Mouse (Mus musculus) midbrain, embryonic 16.5 days (tissue): ENCODE data around the gene Gcnt7. TPM values are rescaled to one million over a fixed set of nuclear protein-coding genes. Genes with fewer than 3 reads are reported as not detected.

ENCODE experiments used
- ATAC-seq: fragments of 200-750 bp; cut with Nextera tagmentation; 2 replicates; pipeline ENCODE4 v1.8.0; 2017; ENCODE audit warnings: moderate TSS enrichment
- H3K27ac ChIP-seq: fragments of 300-500 bp; sonication (generic); 2 replicates; pipeline ENCODE4 v1.5.1; 2014; ENCODE audit warnings: mild to moderate bottlenecking, low read length, mixed read lengths
- H3K27me3 ChIP-seq: fragments of 300-500 bp; sonication (generic); 2 replicates; pipeline ENCODE4 v1.6.1; 2014; ENCODE audit warnings: low read depth, low read length, mixed read lengths; ENCODE audit not compliant: control insufficient read depth, insufficient read depth
- H3K36me3 ChIP-seq: fragments of 300-500 bp; sonication (generic); 2 replicates; pipeline ENCODE4 v1.6.1; 2014; ENCODE audit warnings: mild to moderate bottlenecking, low read length, moderate library complexity, mixed read lengths; ENCODE audit not compliant: control insufficient read depth, insufficient read depth
- H3K4me1 ChIP-seq: fragments of 300-500 bp; sonication (generic); 2 replicates; pipeline ENCODE4 v1.6.1; 2014; ENCODE audit warnings: mild to moderate bottlenecking, low read length, mixed read lengths; ENCODE audit not compliant: control insufficient read depth, insufficient read depth
- H3K4me2 ChIP-seq: fragments of 300-500 bp; sonication (generic); 2 replicates; pipeline ENCODE4 v1.6.1; 2014; ENCODE audit warnings: mild to moderate bottlenecking, low read length, mixed read lengths
- H3K4me3 ChIP-seq: fragments of 300-500 bp; sonication (generic); 2 replicates; pipeline ENCODE4 v1.5.1; 2014; ENCODE audit warnings: low read depth, mild to moderate bottlenecking, low read length, moderate library complexity, mixed read lengths
- H3K9ac ChIP-seq: fragments of 300-500 bp; sonication (generic); 2 replicates; pipeline ENCODE4 v1.6.1; 2014; ENCODE audit warnings: low read depth, low read length, mixed read lengths
- H3K9me3 ChIP-seq: fragments of 300-500 bp; sonication (generic); replicated peaks from 2 replicates; pipeline ENCODE4 v1.6.1; 2014; ENCODE audit warnings: mild to moderate bottlenecking, low read length, mixed read lengths; ENCODE audit not compliant: control insufficient read depth, poor library complexity, severe bottlenecking
- WGBS: fragments of 180-500 bp; shearing (Covaris S2); extraction: QIAGEN DNeasy Blood & Tissue Kit; methylation state at CpG from one replicate; pipeline ENCODE4 v1.1.7; 2014; 5-methylcytosine and 5-hydroxymethylcytosine counted together
- polyA plus RNA-seq: library from polyadenylated mRNA; unstranded; fragments of >200 nt; fragmentation: Nextera tagmentation; extraction: Ambion mirVana; gene quantifications from 2 replicates; pipeline ENCODE4 v1.2.1, GENCODE M21; 2015

Gene Gcnt7
- polyA plus RNA-seq: 1.6 TPM in 2 replicates

DNA sequence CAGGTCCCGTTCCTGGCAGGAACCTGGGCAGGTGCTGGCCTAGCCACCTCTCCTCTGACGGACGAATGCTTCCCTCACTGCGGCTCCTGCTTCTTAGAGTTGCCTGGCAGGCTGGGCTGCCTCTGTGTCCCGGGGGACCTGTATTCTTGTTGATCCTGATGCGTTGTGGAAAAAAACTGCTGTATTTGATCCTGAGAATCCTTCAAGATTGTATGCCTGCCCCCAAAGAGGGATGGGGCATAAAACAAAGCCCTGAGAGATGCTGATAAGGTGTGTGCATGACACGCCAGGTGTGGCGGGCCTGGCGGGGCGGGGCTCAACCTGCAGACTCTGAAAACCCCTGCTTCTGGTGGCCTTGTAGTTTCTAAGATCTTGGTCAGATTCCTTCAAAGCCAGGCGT is at the start of gene Gcnt7:
TSS of gene Gcnt7 (minus strand) at position 101 of the 400 bp plus-strand sequence.
- WGBS: 86% methylated on average over 11 of the region's 11 CpGs
- Histone ChIP-seq H3K36me3 (0 out of 2 replicates have a peak, but pooled peaks cover 3% of the 10 kb centered on the region), H3K27me3 (no peaks in the 10 kb centered on the region), H3K4me3 (no peak within 1 kb of the TSS), H3K9ac (no peak within 1 kb of the TSS), H3K4me2 (no peak within 1 kb of the TSS), H3K27ac (no peak within 1 kb of the TSS), H3K4me1 (no peaks in the 10 kb centered on the region), H3K9me3 (no peaks in the 10 kb centered on the region)
- ATAC-seq: no peak

GRCm38 (mm10) chr2:172506121-172506520 is 47.7 kb upstream of the Gcnt7 start:
- ATAC-seq: no peak
- Histone ChIP-seq H3K36me3 (no peaks in the 10 kb centered on the region), H3K27ac (no peak overlapping the region), H3K9me3 (no peaks in the 10 kb centered on the region), H3K27me3 (no peaks in the 10 kb centered on the region), H3K9ac (no peak overlapping the region), H3K4me1 (no peaks in the 10 kb centered on the region), H3K4me3 (no peak overlapping the region), H3K4me2 (no peak overlapping the region)
- WGBS: 88% methylated on average over 7 of the region's 7 CpGs

- Histone ChIP-seq H3K4me1 (no peaks in the 10 kb centered on the region), H3K9me3 (no peaks in the 10 kb centered on the region), H3K27me3 (no peaks in the 10 kb centered on the region), H3K36me3 (no peaks in the 10 kb centered on the region), H3K27ac (no peak overlapping the region), H3K4me3 (no peak overlapping the region), H3K9ac (no peak overlapping the region), H3K4me2 (no peak overlapping the region)
- no peak for ATAC-seq
- 80% methylated on average over 14 of the region's 14 CpGs for WGBS
Measured at GRCm38 (mm10) chr2:172502168-172502567, 43.8 kb upstream of the Gcnt7 start.

DNA sequence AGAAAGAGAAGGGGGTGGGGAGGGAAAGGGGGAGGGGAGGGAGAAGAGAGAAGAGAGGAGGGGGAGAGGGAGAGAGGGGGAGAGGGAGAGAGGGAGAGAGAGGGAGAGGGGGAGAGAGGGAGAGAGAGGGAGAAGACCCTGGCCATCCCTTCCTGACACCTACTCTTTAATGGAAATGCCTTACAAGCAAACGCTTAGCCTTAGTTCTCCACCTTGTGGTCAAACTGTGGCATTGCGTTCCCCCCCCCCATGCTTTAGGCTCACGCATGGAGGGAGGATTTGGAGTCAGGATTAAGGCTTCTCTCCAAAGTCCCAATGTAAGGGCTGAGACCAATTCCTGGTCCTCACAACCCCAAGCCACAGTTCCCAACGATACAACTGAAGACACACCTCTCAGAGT is 42.9 kb upstream of the Gcnt7 start:
- no peak overlapping the region for H3K9ac ChIP-seq

DNA sequence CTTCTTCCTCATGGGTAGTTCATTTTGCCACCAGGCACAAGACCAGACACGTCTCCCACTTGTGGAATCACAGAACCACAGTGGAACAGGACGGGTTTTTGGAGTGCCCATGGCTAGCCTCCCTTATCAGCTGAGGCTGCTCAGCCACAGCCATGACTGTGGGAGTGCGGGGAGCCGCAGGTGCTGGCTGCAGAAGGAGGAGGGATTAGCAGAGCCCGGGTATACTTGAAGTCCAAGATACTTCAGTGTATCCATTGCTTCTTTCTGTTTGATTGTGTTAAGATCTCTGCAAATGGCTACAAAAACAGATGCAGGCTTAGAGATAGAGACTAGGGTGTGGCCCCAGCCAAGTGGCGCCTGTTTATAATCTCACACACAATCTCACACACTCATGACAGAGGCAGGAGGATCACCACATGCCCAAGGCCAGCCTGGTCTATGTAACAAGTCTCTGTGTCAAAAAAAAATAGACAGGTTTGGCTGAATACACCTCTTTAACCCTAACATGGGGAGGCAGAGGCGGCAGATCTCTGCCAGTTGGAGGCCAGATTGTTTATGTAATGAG is 42.4 kb upstream of the Gcnt7 start:
- Histone ChIP-seq H3K9me3 (no peaks in the 10 kb centered on the region), H3K4me3 (no peak overlapping the region), H3K4me1 (no peaks in the 10 kb centered on the region), H3K9ac (no peak overlapping the region), H3K4me2 (no peak overlapping the region), H3K36me3 (no peaks in the 10 kb centered on the region), H3K27ac (no peak overlapping the region), H3K27me3 (no peaks in the 10 kb centered on the region)
- 51% methylated on average over 7 of the region's 7 CpGs for whole genome bisulfite sequencing
- no peak for ATAC-seq

More for the DNA sequence above, 42.9 kb upstream of the Gcnt7 start:
- no peaks in the 10 kb centered on the region for H3K27me3 ChIP-seq
- no peaks in the 10 kb centered on the region for H3K4me1 ChIP-seq
- no peaks in the 10 kb centered on the region for H3K36me3 ChIP-seq
- H3K4me3 ChIP-seq: no peak overlapping the region
- no peaks in the 10 kb centered on the region for H3K9me3 ChIP-seq
- H3K27ac ChIP-seq: no peak overlapping the region
- WGBS: 4% methylated on average over 4 of the region's 4 CpGs
- no peak for ATAC-seq
- no peak overlapping the region for H3K4me2 ChIP-seq

DNA sequence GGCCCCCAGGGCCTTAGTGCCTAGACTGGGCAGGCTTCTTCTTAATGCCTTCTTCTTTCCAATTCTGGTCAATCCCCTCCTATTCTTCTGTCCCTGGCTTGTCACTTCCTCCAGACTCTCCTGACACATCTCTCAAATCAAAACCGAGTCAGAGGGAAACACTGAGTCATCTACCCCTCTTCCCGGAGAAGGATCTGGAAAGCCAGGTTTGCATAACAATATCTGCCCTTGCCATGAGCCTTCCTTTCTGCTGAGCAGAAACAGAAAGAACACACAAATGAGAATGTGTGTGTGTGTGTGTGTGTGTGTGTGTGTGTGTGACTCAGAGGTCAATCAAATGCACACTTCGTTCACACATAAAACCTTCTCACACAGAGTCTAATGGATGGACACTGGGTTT is 40.4 kb upstream of the Gcnt7 start:
- Histone ChIP-seq H3K27me3 (no peaks in the 10 kb centered on the region), H3K4me2 (no peak overlapping the region), H3K4me1 (no peaks in the 10 kb centered on the region), H3K9ac (no peak overlapping the region), H3K27ac (no peak overlapping the region), H3K36me3 (no peaks in the 10 kb centered on the region), H3K9me3 (no peaks in the 10 kb centered on the region), H3K4me3 (no peak overlapping the region)
- WGBS: 37% methylated on average over 3 of the region's 3 CpGs
- no peak for ATAC-seq

GRCm38 (mm10) chr2:172496736-172497345 is 38.4 kb upstream of the Gcnt7 start:
- H3K9me3 ChIP-seq: no peaks in the 10 kb centered on the region
- ATAC-seq: no peak
- no peaks in the 10 kb centered on the region for H3K36me3 ChIP-seq
- no peaks in the 10 kb centered on the region for H3K4me1 ChIP-seq
- H3K4me2 ChIP-seq: no peak overlapping the region
- 77% methylated on average over 8 of the region's 8 CpGs for WGBS
- no peak overlapping the region for H3K9ac ChIP-seq
- no peak overlapping the region for H3K4me3 ChIP-seq
- H3K27me3 ChIP-seq: no peaks in the 10 kb centered on the region
- H3K27ac ChIP-seq: no peak overlapping the region

GRCm38 (mm10) chr2:172484696-172485370 is 26.4 kb upstream of the Gcnt7 start:
- Histone ChIP-seq H3K9me3 (no peaks in the 10 kb centered on the region), H3K27ac (no peak overlapping the region), H3K4me2 (no peak overlapping the region), H3K4me3 (no peak overlapping the region), H3K9ac (no peak overlapping the region), H3K27me3 (no peaks in the 10 kb centered on the region), H3K4me1 (no peaks in the 10 kb centered on the region), H3K36me3 (no peaks in the 10 kb centered on the region)
- WGBS: 51% methylated on average over 12 of the region's 12 CpGs
- no peak for ATAC-seq

- Histone ChIP-seq H3K27me3 (no peaks in the 10 kb centered on the region), H3K4me3 (no peak overlapping the region), H3K4me1 (no peaks in the 10 kb centered on the region), H3K4me2 (no peak overlapping the region), H3K9ac (no peak overlapping the region), H3K9me3 (no peaks in the 10 kb centered on the region), H3K27ac (no peak overlapping the region), H3K36me3 (no peaks in the 10 kb centered on the region)
- ATAC-seq: no peak
- 80% methylated on average over 14 of the region's 14 CpGs for WGBS
Measured at GRCm38 (mm10) chr2:172483766-172484413, 25.5 kb upstream of the Gcnt7 start.
